Mouse (Mus musculus): ENCODE data around the gene Ptgdr2.

- TF ChIP-seq CTCF (IDR thresholded peaks at IDR 0.05; ENCODE audit: low read depth) (no peak), EP300 (IDR thresholded peaks at IDR 0.05; ENCODE audit: low read depth) (no peak)
These were observed 43.2 kb downstream of the Ptgdr2 start for GRCm38 (mm10) chr19:10980210-10980609.

All from liver, postnatal 0 days (tissue).